Mouse (Mus musculus) intestine, postnatal 0 days (tissue): Measurements from ENCODE around the gene Atp2b4. TPM values are rescaled to one million over a fixed set of nuclear protein-coding genes. Genes with fewer than 3 reads are reported as not detected.
A peak's percentile ranks its signal among the peaks of the same experiment; 100 is the strongest.
"Not testable (repeated sequence)": the region's sequence is repeated elsewhere in the genome, so short reads cannot be mapped to it uniquely, and the experiment has no call there.

Experiments used
- ATAC-seq: fragments of 200-750 bp; cut with Nextera tagmentation; 2 replicates; pipeline ENCODE4 v1.8.0; 2017; ENCODE audit warnings: mild to moderate bottlenecking, moderate TSS enrichment, moderate library complexity
- H3K27ac ChIP-seq: fragments of 300-500 bp; sonication (generic); 2 replicates; pipeline ENCODE4 v1.5.1; 2014; ENCODE audit warnings: mild to moderate bottlenecking, low read depth, low read length, moderate library complexity
- H3K27me3 ChIP-seq: fragments of 300-500 bp; sonication (generic); replicated peaks from 2 replicates; pipeline ENCODE4 v1.6.1; 2014; ENCODE audit warnings: low read length, mixed read lengths; ENCODE audit not compliant: control insufficient read depth, insufficient read depth
- H3K36me3 ChIP-seq: fragments of 300-500 bp; sonication (generic); 2 replicates; pipeline ENCODE4 v1.6.1; 2014; ENCODE audit warnings: mild to moderate bottlenecking, moderate library complexity; ENCODE audit not compliant: control insufficient read depth, insufficient read depth
- H3K4me1 ChIP-seq: fragments of 300-500 bp; sonication (generic); replicated peaks from 2 replicates; pipeline ENCODE4 v1.6.1; 2014; ENCODE audit warnings: antibody characterized with exemption, low read length, mixed read lengths; ENCODE audit not compliant: control insufficient read depth, insufficient read depth
- H3K4me2 ChIP-seq: fragments of 300-500 bp; sonication (generic); replicated peaks from 2 replicates; pipeline ENCODE4 v1.6.1; 2014; ENCODE audit warnings: low read depth, mild to moderate bottlenecking, moderate library complexity
- H3K4me3 ChIP-seq: fragments of 300-500 bp; sonication (generic); 2 replicates; pipeline ENCODE4 v1.5.1; 2014; ENCODE audit warnings: low read depth, low read length
- H3K9ac ChIP-seq: fragments of 300-500 bp; sonication (generic); 2 replicates; pipeline ENCODE4 v1.6.1; 2014; ENCODE audit warnings: mild to moderate bottlenecking, low read depth, low read length
- H3K9me3 ChIP-seq: fragments of 300-500 bp; sonication (generic); 2 replicates; pipeline ENCODE4 v1.6.1; 2016; ENCODE audit warnings: mixed run types; ENCODE audit not compliant: control insufficient read depth
- CTCF ChIP-seq: sonication (generic); IDR thresholded peaks from 2 replicates; pipeline ENCODE4 v1.5.1; 2016; ENCODE audit warnings: low read depth, mild to moderate bottlenecking, control low read depth, antibody characterized with exemption, moderate library complexity
- WGBS: fragments of 180-500 bp; shearing (Covaris S2); extraction: QIAGEN DNeasy Blood & Tissue Kit; methylation state at CpG from one replicate; pipeline ENCODE4 v1.1.7; 2014; 5-methylcytosine and 5-hydroxymethylcytosine counted together
- polyA plus RNA-seq: library from polyadenylated mRNA; unstranded; fragments of >200 nt; fragmentation: Nextera tagmentation; extraction: Ambion mirVana; gene quantifications from 2 replicates; pipeline ENCODE4 v1.2.1, GENCODE M21; 2015

The Atp2b4 gene
- polyA plus RNA-seq, 1 experiment from 2014 or later: 9.8 TPM

GRCm38 (mm10) chr1:133713009-133713370, 87.9 kb downstream of the Atp2b4 start:
- no peak for TF ChIP-seq CTCF
- Histone ChIP-seq H3K27ac (no peak overlapping the region), H3K9ac (no peak overlapping the region), H3K27me3 (no peaks in the 10 kb centered on the region), H3K36me3 (peaks cover 2% of the 10 kb centered on the region; the same call in 1 of the 2 replicates), H3K9me3 (no peaks in the 10 kb centered on the region), H3K4me2 (no peak overlapping the region), H3K4me3 (no peak overlapping the region), H3K4me1 (0 out of 2 replicates have a peak, but pooled peaks cover 3% of the 10 kb centered on the region)
- ATAC-seq: no peak
- 56% methylated on average over 2 of the region's 2 CpGs for WGBS

GRCm38 (mm10) chr1:133712288-133713008, 88.4 kb downstream of the Atp2b4 start:
- 0 out of 2 replicates have a peak, but pooled peaks cover 3% of the 10 kb centered on the region for H3K4me1 ChIP-seq
- WGBS: 64% methylated on average over 12 of the region's 12 CpGs
- peaks cover 7% of the 10 kb centered on the region; the same call in 1 of the 2 replicates for H3K36me3 ChIP-seq
- TF ChIP-seq CTCF: peak; percentile 44
- no peak overlapping the region for H3K4me2 ChIP-seq
- no peak overlapping the region for H3K9ac ChIP-seq
- ATAC-seq: no peak
- no peaks in the 10 kb centered on the region for H3K27me3 ChIP-seq
- H3K9me3 ChIP-seq: no peaks in the 10 kb centered on the region
- H3K27ac ChIP-seq: no peak overlapping the region
- H3K4me3 ChIP-seq: no peak overlapping the region

- WGBS: 77% methylated on average over 6 of the region's 6 CpGs
- Histone ChIP-seq H3K27me3 (no peaks in the 10 kb centered on the region), H3K27ac (no peak overlapping the region), H3K9me3 (no peaks in the 10 kb centered on the region), H3K36me3 (peaks cover 9% of the 10 kb centered on the region; the same call in 1 of the 2 replicates), H3K4me3 (no peak overlapping the region), H3K4me1 (0 out of 2 replicates have a peak, but pooled peaks cover 3% of the 10 kb centered on the region), H3K4me2 (no peak overlapping the region), H3K9ac (no peak overlapping the region)
- TF ChIP-seq CTCF: no peak
- no peak for ATAC-seq
Observed at GRCm38 (mm10) chr1:133711376-133711775, 89.5 kb downstream of the Atp2b4 start.

GRCm38 (mm10) chr1:133710895-133711294, 89.9 kb downstream of the Atp2b4 start:
- no peak overlapping the region for H3K4me3 ChIP-seq
- H3K27ac ChIP-seq: no peak overlapping the region
- no peak for ATAC-seq
- H3K4me2 ChIP-seq: no peak overlapping the region
- 0 out of 2 replicates have a peak, but pooled peaks cover 3% of the 10 kb centered on the region for H3K4me1 ChIP-seq
- H3K9me3 ChIP-seq: no peaks in the 10 kb centered on the region
- whole genome bisulfite sequencing: 64% methylated on average over 6 of the region's 6 CpGs
- no peak for TF ChIP-seq CTCF
- H3K36me3 ChIP-seq: peaks cover 11% of the 10 kb centered on the region; the same call in 1 of the 2 replicates
- no peaks in the 10 kb centered on the region for H3K27me3 ChIP-seq
- H3K9ac ChIP-seq: no peak overlapping the region

GRCm38 (mm10) chr1:133709292-133709691, 91.5 kb downstream of the Atp2b4 start:
- peaks cover 11% of the 10 kb centered on the region; the same call in 1 of the 2 replicates for H3K36me3 ChIP-seq
- H3K27ac ChIP-seq: no peak overlapping the region
- H3K4me2 ChIP-seq: no peak overlapping the region
- no peaks in the 10 kb centered on the region for H3K27me3 ChIP-seq
- WGBS: 70% methylated on average over 3 of the region's 3 CpGs
- H3K4me3 ChIP-seq: no peak overlapping the region
- H3K9me3 ChIP-seq: no peaks in the 10 kb centered on the region
- no peak for TF ChIP-seq CTCF
- no peak overlapping the region for H3K9ac ChIP-seq
- 0 out of 2 replicates have a peak, but pooled peaks cover 3% of the 10 kb centered on the region for H3K4me1 ChIP-seq
- no peak for ATAC-seq

- not testable (repeated sequence) for H3K27ac ChIP-seq, H3K9ac ChIP-seq, H3K4me2 ChIP-seq, H3K9me3 ChIP-seq, H3K4me3 ChIP-seq, ATAC-seq, H3K27me3 ChIP-seq, H3K4me1 ChIP-seq, H3K36me3 ChIP-seq
- TF ChIP-seq CTCF: peak; percentile 68
- WGBS: 11% methylated on average over 1 of the region's 2 CpGs
Observed at GRCm38 (mm10) chr1:133701824-133702223, 99.0 kb downstream of the Atp2b4 start.
